Mouse (Mus musculus): ENCODE measurements around the gene Vmn2r22. TPM values are rescaled to one million over a fixed set of nuclear protein-coding genes. Genes with fewer than 3 reads are reported as not detected.

The Vmn2r22 gene
- total and polyA plus RNA-seq, 3 experiments, result 0.05 TPM; not detected in 2

Other genes starting within 250 kb of the Vmn2r22 start
- 0.15 and 0.19 TPM in 2 replicates for gene Vmn2r20, start 232.6 kb downstream of the Vmn2r22 start, total RNA-seq (2014; fragmentation: Nextera tagmentation)
- gene Vmn2r20, start 232.6 kb downstream of the Vmn2r22 start, total RNA-seq (2017), result under 0.01 and 0.05 TPM in 2 replicates
- gene Vmn2r20, start 232.6 kb downstream of the Vmn2r22 start, polyA plus RNA-seq (2012), result not detected in 2 replicates
- not detected in 2 replicates for gene Vmn2r21, start 117.3 kb downstream of the Vmn2r22 start, total RNA-seq (2014; fragmentation: Nextera tagmentation)
- not detected in 2 replicates for gene Vmn2r21, start 117.3 kb downstream of the Vmn2r22 start, total RNA-seq (2017)
- not detected in 2 replicates for gene Vmn2r21, start 117.3 kb downstream of the Vmn2r22 start, polyA plus RNA-seq (2012)
- not detected in 2 replicates for gene Vmn2r23, start 51.9 kb upstream of the Vmn2r22 start, total RNA-seq (2014; fragmentation: Nextera tagmentation)
- 0.12 and 0.16 TPM in 2 replicates for gene Vmn2r23, start 51.9 kb upstream of the Vmn2r22 start, total RNA-seq (2017)
- gene Vmn2r23, start 51.9 kb upstream of the Vmn2r22 start, polyA plus RNA-seq (2012), result not detected in 2 replicates
- not detected in 2 replicates for gene Vmn2r24, start 128.2 kb upstream of the Vmn2r22 start, total RNA-seq (2014; fragmentation: Nextera tagmentation)
- under 0.01 and 0.11 TPM in 2 replicates for gene Vmn2r24, start 128.2 kb upstream of the Vmn2r22 start, total RNA-seq (2017)
- gene Vmn2r24, start 128.2 kb upstream of the Vmn2r22 start, polyA plus RNA-seq (2012), result not detected in 2 replicates
- gene Vmn2r25, start 202.7 kb upstream of the Vmn2r22 start, total RNA-seq (2014; fragmentation: Nextera tagmentation), result not detected in 2 replicates
- gene Vmn2r25, start 202.7 kb upstream of the Vmn2r22 start, total RNA-seq (2017), result 0.38 and 0.58 TPM in 2 replicates
- gene Vmn2r25, start 202.7 kb upstream of the Vmn2r22 start, polyA plus RNA-seq (2012), result not detected in 2 replicates